Comparison of ENCODE assay signal across 8 mouse cellular contexts in the genomic region with DNA sequence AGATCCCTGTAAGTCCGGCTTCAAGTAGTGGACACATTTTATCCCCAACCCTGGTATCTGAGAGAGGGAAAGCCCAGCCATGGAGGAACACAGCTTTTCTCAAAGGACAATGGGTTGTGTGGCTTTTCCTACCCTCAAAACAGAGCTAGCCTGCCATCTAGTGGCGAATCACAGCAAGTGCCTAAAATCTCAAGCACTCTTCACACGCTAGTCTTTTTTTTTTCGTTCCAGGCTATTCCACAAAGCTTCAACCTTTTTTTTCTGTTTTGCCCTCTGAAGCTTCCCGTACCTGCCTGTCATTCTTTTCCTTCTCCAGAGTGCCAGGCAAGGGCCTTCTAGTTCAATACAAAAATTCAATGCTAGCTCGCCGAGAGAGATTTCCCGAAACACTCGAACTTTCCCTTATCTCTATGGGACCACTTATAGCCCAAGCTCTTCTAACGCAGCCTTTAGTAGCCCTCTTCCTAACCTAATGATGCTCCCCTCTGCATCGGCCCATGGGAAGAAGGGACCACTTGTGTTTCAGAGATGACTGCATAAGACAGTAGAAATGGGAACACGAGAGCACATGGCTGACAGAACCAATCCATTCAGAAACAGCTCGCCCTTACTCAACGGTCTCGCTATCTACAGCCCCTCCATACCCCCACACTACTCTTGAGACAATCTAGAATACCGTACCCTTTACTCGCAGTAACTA. TPM values are rescaled to one million over a fixed set of nuclear protein-coding genes. Genes with fewer than 3 reads are reported as not detected.
DNase-seq lines count a peak whose midpoint lies in the region; ATAC-seq and TF ChIP-seq lines count a peak whose summit lies in the region.

No protein-coding gene starts in this region.

- H3K9me3 ChIP-seq in heart, embryonic 12.5 days (replicated peaks), result no peaks in the 10 kb centered on the region
- no peaks in the 10 kb centered on the region for H3K9me3 ChIP-seq in kidney, embryonic 16.5 days (ENCODE audit: low read length)

- H3K36me3 ChIP-seq in heart, embryonic 12.5 days, result peaks cover 20% of the 10 kb centered on the region
- peaks cover 12% of the 10 kb centered on the region; the same call in 1 of the 2 replicates for H3K36me3 ChIP-seq in kidney, embryonic 16.5 days (ENCODE audit: insufficient read depth, low read length)
- H3K36me3 ChIP-seq in liver, adult 2 months (ENCODE audit: control insufficient read depth, insufficient read depth, low read length), result peaks cover 6% of the 10 kb centered on the region
- no peaks in the 10 kb centered on the region for H3K36me3 ChIP-seq in myocyte (ENCODE audit: control insufficient read depth, insufficient read depth)

- peak; percentile 86; the same call in 1 of the 2 replicates for TF ChIP-seq CTCF in brain, embryonic 14.5 days (IDR thresholded peaks at IDR 0.05; ENCODE audit: borderline replicate concordance, extremely low read depth, insufficient read depth, insufficient read length)
- peak; percentile 64 for TF ChIP-seq CTCF in liver, adult 2 months (IDR thresholded peaks at IDR 0.05; ENCODE audit: low read depth, low read length)

- peak overlapping the region; percentile 75 for H3K4me3 ChIP-seq in heart, embryonic 12.5 days
- peak overlapping the region; percentile 73 for H3K4me3 ChIP-seq in kidney, embryonic 16.5 days (ENCODE audit: low read length)
- H3K4me3 ChIP-seq in liver, adult 2 months (ENCODE audit: insufficient read depth, low read depth, low read length), result peak overlapping the region; percentile 76
- H3K4me3 ChIP-seq in myocyte, result peak overlapping the region; percentile 35

- peak overlapping the region; percentile 31 for H3ac ChIP-seq in myocyte (ENCODE audit: control insufficient read depth, insufficient read length)

- H3K27ac ChIP-seq in heart, embryonic 12.5 days (ENCODE audit: poor library complexity, severe bottlenecking), result no peak overlapping the region
- H3K27ac ChIP-seq in kidney, embryonic 16.5 days (ENCODE audit: low read length), result no peak overlapping the region
- no peak overlapping the region for H3K27ac ChIP-seq in liver, adult 2 months (replicated peaks; ENCODE audit: insufficient read depth, low read depth, low read length)

- peak overlapping the region; percentile 99 for H3K4me2 ChIP-seq in heart, embryonic 12.5 days
- peak overlapping the region; percentile 95 for H3K4me2 ChIP-seq in kidney, embryonic 16.5 days (replicated peaks; ENCODE audit: low read depth, low read length)
- H3K4me2 ChIP-seq in myocyte (ENCODE audit: low read depth), result peak overlapping the region; percentile 98

- WGBS in heart, embryonic 12.5 days, result under 1% methylated on average over 17 of the region's 17 CpGs
- 1% methylated on average over 17 of the region's 17 CpGs for WGBS in kidney, embryonic 16.5 days
- 0% methylated on average over 17 of the region's 17 CpGs for WGBS in liver, adult 2 months

- peak overlapping the region; percentile 67 for H3K9ac ChIP-seq in heart, embryonic 12.5 days
- H3K9ac ChIP-seq in kidney, embryonic 16.5 days (replicated peaks; ENCODE audit: low read length), result peak overlapping the region; percentile 73
- H3K9ac ChIP-seq in liver, adult 2 months (ENCODE audit: low read depth, low read length), result peak overlapping the region; percentile 87

- H3K79me2 ChIP-seq in liver, adult 2 months (ENCODE audit: control insufficient read depth, insufficient read depth, low read length), result no peaks in the 10 kb centered on the region
- peaks cover 5% of the 10 kb centered on the region for H3K79me2 ChIP-seq in myocyte (ENCODE audit: control insufficient read depth, insufficient read depth)

- ATAC-seq in erythroblast, adult 5-6 weeks (replicated peaks; ENCODE audit: low FRiP score, poor library complexity, severe bottlenecking), result peak; percentile 69
- no peak for ATAC-seq in heart, embryonic 12.5 days (ENCODE audit: insufficient number of reproducible peaks, low FRiP score)
- peak; percentile 60 for ATAC-seq in kidney, embryonic 16.5 days (ENCODE audit: low FRiP score, low TSS enrichment)

- H3K4me1 ChIP-seq in heart, embryonic 12.5 days (replicated peaks), result peaks cover 8% of the 10 kb centered on the region
- peaks cover 8% of the 10 kb centered on the region for H3K4me1 ChIP-seq in kidney, embryonic 16.5 days (ENCODE audit: insufficient read depth, low read length)
- H3K4me1 ChIP-seq in liver, adult 2 months (ENCODE audit: control insufficient read depth, insufficient read depth, low read length), result peaks cover 6% of the 10 kb centered on the region

- H3K27me3 ChIP-seq in heart, embryonic 12.5 days (replicated peaks), result no peaks in the 10 kb centered on the region
- H3K27me3 ChIP-seq in kidney, embryonic 16.5 days (ENCODE audit: insufficient read depth, low read length), result no peaks in the 10 kb centered on the region
- no peaks in the 10 kb centered on the region for H3K27me3 ChIP-seq in liver, adult 2 months (ENCODE audit: control insufficient read depth, insufficient read depth, low read length)
- no peaks in the 10 kb centered on the region for H3K27me3 ChIP-seq in myocyte (ENCODE audit: control insufficient read depth, insufficient read depth, insufficient read length)

- peak; percentile 79 for DNase-seq in B cell, adult 2 months
- DNase-seq in brain, embryonic 14.5 days (ENCODE audit: low read depth), result peak; percentile 95
- DNase-seq in liver, adult 2 months (ENCODE audit: extremely low read depth, low read depth, low spot score), result peak; percentile 66
- DNase-seq in spleen, postnatal 4 days (ENCODE audit: low spot score in 2 of 2), result peak; percentile 77 to 89

- no peak for TF ChIP-seq POLR2A in brain, embryonic 14.5 days (IDR thresholded peaks at IDR 0.05; ENCODE audit: borderline replicate concordance, extremely low read depth, insufficient read depth, insufficient read length, poor library complexity, severe bottlenecking)
- no peak for TF ChIP-seq POLR2A in liver, adult 2 months (IDR thresholded peaks at IDR 0.05; ENCODE audit: extremely low read depth, insufficient read depth, low read length)
- no peak for TF ChIP-seq POLR2A in myocyte (IDR thresholded peaks at IDR 0.05; ENCODE audit: insufficient read length, low read depth)

TF ChIP-seq in myocyte, 11 proteins besides CTCF, POLR2A, EP300 and RAD21:
- no peak for TF ChIP-seq USF1 (IDR thresholded peaks at IDR 0.05; ENCODE audit: low read depth)
- no peak for TF ChIP-seq POLR2AphosphoS2 (IDR thresholded peaks at IDR 0.05; ENCODE audit: insufficient read length, low read depth)
- no peak for TF ChIP-seq MYOG (IDR thresholded peaks at IDR 0.05; ENCODE audit: control insufficient read depth in 1 of 3, insufficient read depth in 1 of 3, insufficient read length in 2 of 3, low read depth in 2 of 3)
- TF ChIP-seq TCF3 (IDR thresholded peaks at IDR 0.05; ENCODE audit: insufficient read length, low read depth), result no peak
- no peak for TF ChIP-seq REST (IDR thresholded peaks at IDR 0.05; ENCODE audit: insufficient read depth, insufficient read length)
- no peak for TF ChIP-seq MAX (IDR thresholded peaks at IDR 0.05; ENCODE audit: low read depth)

RNA-seq across cellular contexts. Expression of a gene that starts 0.9 kb away (rescaled TPM):
- polyA plus RNA-seq in brain, embryonic 14.5 days (2012; rRNA removed), result 56.5 and 58.2 TPM in 2 replicates
- total RNA-seq in erythroblast, adult 5-6 weeks (2015; ENCODE audit: low replicate concordance), result 1.5 and 6.7 TPM in 2 replicates
- 6.6 and 8.1 TPM in 2 replicates for total RNA-seq in erythroblast, adult 5-6 weeks (2017; ENCODE audit: low replicate concordance)
- 95.0 and 102 TPM in 2 replicates for polyA plus RNA-seq in heart, embryonic 12.5 days (2016; fragmentation: Nextera tagmentation; extraction: Ambion mirVana)
- 145 and 146 TPM in 2 replicates for polyA plus RNA-seq in kidney, embryonic 16.5 days (2015; fragmentation: Nextera tagmentation; extraction: Ambion mirVana)
- total RNA-seq in liver, adult 2 months (2014; rRNA removed), result 77.9 and 83.2 TPM in 2 replicates
- polyA plus RNA-seq in liver, adult 2 months (2012; rRNA removed), result 40.1 and 41.8 TPM in 2 replicates
- 30.8 TPM for polyA plus RNA-seq in myocyte (2012; fragmentation: generic; extraction: Trizol)

RNA-seq across cellular contexts. Expression of a gene that starts 6.5 kb away (rescaled TPM):
- 175 and 203 TPM in 2 replicates for polyA plus RNA-seq in brain, embryonic 14.5 days (2012; rRNA removed)
- 41.4 and 60.7 TPM in 2 replicates for total RNA-seq in erythroblast, adult 5-6 weeks (2015; ENCODE audit: low replicate concordance)
- total RNA-seq in erythroblast, adult 5-6 weeks (2017; ENCODE audit: low replicate concordance), result 11.2 and 26.3 TPM in 2 replicates
- polyA plus RNA-seq in heart, embryonic 12.5 days (2016; fragmentation: Nextera tagmentation; extraction: Ambion mirVana), result 314 and 325 TPM in 2 replicates
- 575 and 578 TPM in 2 replicates for polyA plus RNA-seq in kidney, embryonic 16.5 days (2015; fragmentation: Nextera tagmentation; extraction: Ambion mirVana)
- 12.6 and 18.5 TPM in 2 replicates for total RNA-seq in liver, adult 2 months (2014; rRNA removed)
- polyA plus RNA-seq in liver, adult 2 months (2012; rRNA removed), result 25.9 and 37.9 TPM in 2 replicates
- polyA plus RNA-seq in myocyte (2012; fragmentation: generic; extraction: Trizol), result 188 TPM

RNA-seq across cellular contexts. Expression of a gene that starts 32.4 kb away (rescaled TPM):
- 71.4 and 72.1 TPM in 2 replicates for polyA plus RNA-seq in brain, embryonic 14.5 days (2012; rRNA removed)
- 3.1 and 9.4 TPM in 2 replicates for total RNA-seq in erythroblast, adult 5-6 weeks (2015; ENCODE audit: low replicate concordance)
- 14.9 and 22.7 TPM in 2 replicates for total RNA-seq in erythroblast, adult 5-6 weeks (2017; ENCODE audit: low replicate concordance)
- polyA plus RNA-seq in heart, embryonic 12.5 days (2016; fragmentation: Nextera tagmentation; extraction: Ambion mirVana), result 59.4 and 64.7 TPM in 2 replicates
- polyA plus RNA-seq in kidney, embryonic 16.5 days (2015; fragmentation: Nextera tagmentation; extraction: Ambion mirVana), result 113 and 119 TPM in 2 replicates
- total RNA-seq in liver, adult 2 months (2014; rRNA removed), result 96.5 and 102 TPM in 2 replicates
- polyA plus RNA-seq in liver, adult 2 months (2012; rRNA removed), result 60.4 and 74.6 TPM in 2 replicates
- 25.1 TPM for polyA plus RNA-seq in myocyte (2012; fragmentation: generic; extraction: Trizol)

RNA-seq across cellular contexts. Expression of a gene that starts 39.4 kb away (rescaled TPM):
- 331 and 433 TPM in 2 replicates for polyA plus RNA-seq in brain, embryonic 14.5 days (2012; rRNA removed)
- 31.1 and 36.5 TPM in 2 replicates for total RNA-seq in erythroblast, adult 5-6 weeks (2015; ENCODE audit: low replicate concordance)
- 15.2 and 16.2 TPM in 2 replicates for total RNA-seq in erythroblast, adult 5-6 weeks (2017; ENCODE audit: low replicate concordance)
- 140 and 158 TPM in 2 replicates for polyA plus RNA-seq in heart, embryonic 12.5 days (2016; fragmentation: Nextera tagmentation; extraction: Ambion mirVana)
- polyA plus RNA-seq in kidney, embryonic 16.5 days (2015; fragmentation: Nextera tagmentation; extraction: Ambion mirVana), result 187 and 221 TPM in 2 replicates
- total RNA-seq in liver, adult 2 months (2014; rRNA removed), result 10.9 and 13.6 TPM in 2 replicates
- polyA plus RNA-seq in liver, adult 2 months (2012; rRNA removed), result 2.7 and 4.0 TPM in 2 replicates
- 12.8 TPM for polyA plus RNA-seq in myocyte (2012; fragmentation: generic; extraction: Trizol)
